Mouse (Mus musculus) adrenal gland, postnatal 10 days (tissue): ENCODE results near the gene Zscan10. TPM values are rescaled to one million over a fixed set of nuclear protein-coding genes. Genes with fewer than 3 reads are reported as not detected.
"Not testable (repeated sequence)": the region's sequence is repeated elsewhere in the genome, so short reads cannot be mapped to it uniquely, and the experiment has no call there.

Experiments used
- DNase-seq: peaks from one replicate; pipeline ENCODE4 v3.0.0; 2021; ENCODE audit warnings: mixed read lengths
- total RNA-seq, 2 experiments: library from RNA; stranded (reverse); gene quantifications; 2 replicates each; pipeline ENCODE4 v1.2.3; 2021

Zscan10 gene
- total RNA-seq, 2 experiments from 2014 or later, result not detected

- DNase-seq, result no peak
Observed at GRCm38 (mm10) chr17:23587253-23587652, 13.4 kb upstream of the Zscan10 start.

- peak; percentile 97 for DNase-seq
Observed at GRCm38 (mm10) chr17:23592208-23592925, 8.3 kb upstream of the Zscan10 start.

- DNase-seq, result no peak
Observed at GRCm38 (mm10) chr17:23592926-23593300, 7.7 kb upstream of the Zscan10 start.

- not testable (repeated sequence) for DNase-seq
Observed at GRCm38 (mm10) chr17:23595139-23595538, 5.5 kb upstream of the Zscan10 start.

GRCm38 (mm10) chr17:23598582-23599552, 1.8 kb upstream of the Zscan10 start, which contains the start of gene Zfp13:
Gene Zfp13, minus strand, starts transcription at chr17:23599487.
- peak; percentile 91 for DNase-seq

- no peak for DNase-seq
Observed at GRCm38 (mm10) chr17:23599605-23600063, 1.0 kb upstream of the Zscan10 start.

GRCm38 (mm10) chr17:23601836-23602585, 1.4 kb downstream of the Zscan10 start:
- no peak for DNase-seq

- DNase-seq, result no peak
Observed at GRCm38 (mm10) chr17:23603077-23603476, 2.4 kb downstream of the Zscan10 start.

GRCm38 (mm10) chr17:23603542-23603941, 2.9 kb downstream of the Zscan10 start:
- DNase-seq, result peak; percentile 43

GRCm38 (mm10) chr17:23604394-23604793, 3.7 kb downstream of the Zscan10 start:
- no peak for DNase-seq

GRCm38 (mm10) chr17:23605220-23605619, 4.6 kb downstream of the Zscan10 start:
- no peak for DNase-seq

GRCm38 (mm10) chr17:23609612-23610011, 9.0 kb downstream of the Zscan10 start:
- no peak for DNase-seq

- DNase-seq, result peak; percentile 70
Observed at GRCm38 (mm10) chr17:23610361-23610800, 9.7 kb downstream of the Zscan10 start.

- no peak for DNase-seq
Observed at GRCm38 (mm10) chr17:23617087-23617486, 16.4 kb downstream of the Zscan10 start.

GRCm38 (mm10) chr17:23620351-23620750, 19.7 kb downstream of the Zscan10 start:
- no peak for DNase-seq

GRCm38 (mm10) chr17:23627813-23628212, 27.2 kb downstream of the Zscan10 start:
- DNase-seq, result no peak

- DNase-seq, result peak; percentile 92
Observed at GRCm38 (mm10) chr17:23630195-23631020, 29.8 kb downstream of the Zscan10 start.

GRCm38 (mm10) chr17:23631241-23631640, 30.6 kb downstream of the Zscan10 start:
- no peak for DNase-seq

GRCm38 (mm10) chr17:23644613-23645495, 44.2 kb downstream of the Zscan10 start, which contains the start of gene Mmp25:
Gene Mmp25, minus strand, starts transcription at chr17:23645277.
- peak; percentile 35 for DNase-seq

GRCm38 (mm10) chr17:23645894-23646293, 45.2 kb downstream of the Zscan10 start:
- no peak for DNase-seq
